Mouse (Mus musculus): Measurements from ENCODE around the gene Cd59a. TPM values are rescaled to one million over a fixed set of nuclear protein-coding genes. Genes with fewer than 3 reads are reported as not detected.

Gene Cd59a
- polyA plus RNA-seq, 1 experiment from 2014 or later: 32.6 TPM

GRCm38 (mm10) chr2:104134150-104135056 is 38.8 kb downstream of the Cd59a start:
- 46% methylated on average over 8 of the region's 8 CpGs for WGBS
- ATAC-seq (ENCODE audit: insufficient number of reproducible peaks, insufficient read depth, low FRiP score, low read depth): peak; percentile 39; the same call in 1 of the 2 replicates
- H3K27ac ChIP-seq (ENCODE audit: low read length): no peak overlapping the region
- H3K4me1 ChIP-seq (ENCODE audit: control insufficient read depth, insufficient read depth, low read length): 0 out of 2 replicates have a peak, but pooled peaks cover 3% of the 10 kb centered on the region
- H3K27me3 ChIP-seq (ENCODE audit: control insufficient read depth, insufficient read depth, low read length): no peaks in the 10 kb centered on the region
- H3K36me3 ChIP-seq (ENCODE audit: control insufficient read depth, insufficient read depth, low read length): no peaks in the 10 kb centered on the region
- no peak overlapping the region for H3K4me3 ChIP-seq (ENCODE audit: low read depth, low read length)
- H3K9ac ChIP-seq (replicated peaks; ENCODE audit: low read depth, low read length): no peak overlapping the region
- no peak overlapping the region for H3K4me2 ChIP-seq (replicated peaks; ENCODE audit: low read depth, low read length)
- no peaks in the 10 kb centered on the region for H3K9me3 ChIP-seq (ENCODE audit: control insufficient read depth, low read depth, low read length)

- 59% methylated on average over 2 of the region's 2 CpGs for WGBS
- Histone ChIP-seq H3K36me3 (ENCODE audit: control insufficient read depth, insufficient read depth, low read length) (no peaks in the 10 kb centered on the region), H3K9me3 (ENCODE audit: control insufficient read depth, low read depth, low read length) (no peaks in the 10 kb centered on the region), H3K4me3 (ENCODE audit: low read depth, low read length) (no peak overlapping the region), H3K4me1 (ENCODE audit: control insufficient read depth, insufficient read depth, low read length) (no peaks in the 10 kb centered on the region), H3K27ac (ENCODE audit: low read length) (no peak overlapping the region), H3K9ac (replicated peaks; ENCODE audit: low read depth, low read length) (no peak overlapping the region), H3K27me3 (ENCODE audit: control insufficient read depth, insufficient read depth, low read length) (no peaks in the 10 kb centered on the region), H3K4me2 (replicated peaks; ENCODE audit: low read depth, low read length) (no peak overlapping the region)
- ATAC-seq (ENCODE audit: insufficient number of reproducible peaks, insufficient read depth, low FRiP score, low read depth): no peak; the same call in 1 of the 2 replicates
These were observed 40.3 kb downstream of the Cd59a start for GRCm38 (mm10) chr2:104135920-104136319.

GRCm38 (mm10) chr2:104142140-104142539 is 46.5 kb downstream of the Cd59a start:
- Histone ChIP-seq H3K4me2 (replicated peaks; ENCODE audit: low read depth, low read length) (no peak overlapping the region), H3K4me1 (ENCODE audit: control insufficient read depth, insufficient read depth, low read length) (no peaks in the 10 kb centered on the region), H3K27ac (ENCODE audit: low read length) (no peak overlapping the region), H3K9me3 (ENCODE audit: control insufficient read depth, low read depth, low read length) (no peaks in the 10 kb centered on the region), H3K9ac (replicated peaks; ENCODE audit: low read depth, low read length) (no peak overlapping the region), H3K27me3 (ENCODE audit: control insufficient read depth, insufficient read depth, low read length) (no peaks in the 10 kb centered on the region), H3K36me3 (ENCODE audit: control insufficient read depth, insufficient read depth, low read length) (no peaks in the 10 kb centered on the region), H3K4me3 (ENCODE audit: low read depth, low read length) (no peak overlapping the region)
- WGBS: 91% methylated on average over 8 of the region's 8 CpGs
- no peak for ATAC-seq (ENCODE audit: insufficient number of reproducible peaks, insufficient read depth, low FRiP score, low read depth)

GRCm38 (mm10) chr2:104144004-104144403 is 48.4 kb downstream of the Cd59a start:
- H3K9me3 ChIP-seq (ENCODE audit: control insufficient read depth, low read depth, low read length): no peaks in the 10 kb centered on the region
- H3K4me3 ChIP-seq (ENCODE audit: low read depth, low read length): no peak overlapping the region
- 87% methylated on average over 12 of the region's 12 CpGs for WGBS
- no peaks in the 10 kb centered on the region for H3K36me3 ChIP-seq (ENCODE audit: control insufficient read depth, insufficient read depth, low read length)
- H3K4me2 ChIP-seq (replicated peaks; ENCODE audit: low read depth, low read length): no peak overlapping the region
- ATAC-seq (ENCODE audit: insufficient number of reproducible peaks, insufficient read depth, low FRiP score, low read depth): no peak
- H3K27ac ChIP-seq (ENCODE audit: low read length): no peak overlapping the region
- H3K27me3 ChIP-seq (ENCODE audit: control insufficient read depth, insufficient read depth, low read length): no peaks in the 10 kb centered on the region
- no peaks in the 10 kb centered on the region for H3K4me1 ChIP-seq (ENCODE audit: control insufficient read depth, insufficient read depth, low read length)
- no peak overlapping the region for H3K9ac ChIP-seq (replicated peaks; ENCODE audit: low read depth, low read length)

GRCm38 (mm10) chr2:104145983-104146382 is 50.4 kb downstream of the Cd59a start:
- H3K9ac ChIP-seq (replicated peaks; ENCODE audit: low read depth, low read length): no peak overlapping the region
- 73% methylated on average over 1 of the region's 1 CpGs for WGBS
- no peaks in the 10 kb centered on the region for H3K9me3 ChIP-seq (ENCODE audit: control insufficient read depth, low read depth, low read length)
- no peak overlapping the region for H3K27ac ChIP-seq (ENCODE audit: low read length)
- ATAC-seq (ENCODE audit: insufficient number of reproducible peaks, insufficient read depth, low FRiP score, low read depth): no peak
- H3K4me3 ChIP-seq (ENCODE audit: low read depth, low read length): no peak overlapping the region
- H3K4me1 ChIP-seq (ENCODE audit: control insufficient read depth, insufficient read depth, low read length): no peaks in the 10 kb centered on the region
- H3K36me3 ChIP-seq (ENCODE audit: control insufficient read depth, insufficient read depth, low read length): no peaks in the 10 kb centered on the region
- H3K4me2 ChIP-seq (replicated peaks; ENCODE audit: low read depth, low read length): no peak overlapping the region
- H3K27me3 ChIP-seq (ENCODE audit: control insufficient read depth, insufficient read depth, low read length): no peaks in the 10 kb centered on the region

GRCm38 (mm10) chr2:104147910-104148561 is 52.4 kb downstream of the Cd59a start:
- no peaks in the 10 kb centered on the region for H3K36me3 ChIP-seq (ENCODE audit: control insufficient read depth, insufficient read depth, low read length)
- no peak overlapping the region for H3K27ac ChIP-seq (ENCODE audit: low read length)
- no peak overlapping the region for H3K4me2 ChIP-seq (replicated peaks; ENCODE audit: low read depth, low read length)
- H3K27me3 ChIP-seq (ENCODE audit: control insufficient read depth, insufficient read depth, low read length): no peaks in the 10 kb centered on the region
- ATAC-seq (ENCODE audit: insufficient number of reproducible peaks, insufficient read depth, low FRiP score, low read depth): no peak
- no peaks in the 10 kb centered on the region for H3K9me3 ChIP-seq (ENCODE audit: control insufficient read depth, low read depth, low read length)
- 70% methylated on average over 4 of the region's 4 CpGs for WGBS
- no peak overlapping the region for H3K4me3 ChIP-seq (ENCODE audit: low read depth, low read length)
- no peaks in the 10 kb centered on the region for H3K4me1 ChIP-seq (ENCODE audit: control insufficient read depth, insufficient read depth, low read length)
- no peak overlapping the region for H3K9ac ChIP-seq (replicated peaks; ENCODE audit: low read depth, low read length)

- H3K27ac ChIP-seq (ENCODE audit: low read length): no peak overlapping the region
- no peaks in the 10 kb centered on the region for H3K4me1 ChIP-seq (ENCODE audit: control insufficient read depth, insufficient read depth, low read length)
- no peaks in the 10 kb centered on the region for H3K27me3 ChIP-seq (ENCODE audit: control insufficient read depth, insufficient read depth, low read length)
- no peak overlapping the region for H3K4me2 ChIP-seq (replicated peaks; ENCODE audit: low read depth, low read length)
- H3K9me3 ChIP-seq (ENCODE audit: control insufficient read depth, low read depth, low read length): no peaks in the 10 kb centered on the region
- H3K4me3 ChIP-seq (ENCODE audit: low read depth, low read length): no peak overlapping the region
- H3K36me3 ChIP-seq (ENCODE audit: control insufficient read depth, insufficient read depth, low read length): no peaks in the 10 kb centered on the region
- H3K9ac ChIP-seq (replicated peaks; ENCODE audit: low read depth, low read length): no peak overlapping the region
- no peak for ATAC-seq (ENCODE audit: insufficient number of reproducible peaks, insufficient read depth, low FRiP score, low read depth)
- 84% methylated on average over 6 of the region's 6 CpGs for WGBS
These were observed 55.2 kb downstream of the Cd59a start for GRCm38 (mm10) chr2:104150608-104151397.

GRCm38 (mm10) chr2:104153345-104153744 is 57.7 kb downstream of the Cd59a start:
- H3K9me3 ChIP-seq (ENCODE audit: control insufficient read depth, low read depth, low read length): no peaks in the 10 kb centered on the region
- H3K4me1 ChIP-seq (ENCODE audit: control insufficient read depth, insufficient read depth, low read length): no peaks in the 10 kb centered on the region
- H3K4me3 ChIP-seq (ENCODE audit: low read depth, low read length): no peak overlapping the region
- no peak overlapping the region for H3K27ac ChIP-seq (ENCODE audit: low read length)
- no peaks in the 10 kb centered on the region for H3K27me3 ChIP-seq (ENCODE audit: control insufficient read depth, insufficient read depth, low read length)
- ATAC-seq (ENCODE audit: insufficient number of reproducible peaks, insufficient read depth, low FRiP score, low read depth): no peak
- H3K9ac ChIP-seq (replicated peaks; ENCODE audit: low read depth, low read length): no peak overlapping the region
- no peaks in the 10 kb centered on the region for H3K36me3 ChIP-seq (ENCODE audit: control insufficient read depth, insufficient read depth, low read length)
- 86% methylated on average over 4 of the region's 4 CpGs for WGBS
- H3K4me2 ChIP-seq (replicated peaks; ENCODE audit: low read depth, low read length): no peak overlapping the region
